Mouse (Mus musculus): ENCODE data around the gene Hectd4. TPM values are rescaled to one million over a fixed set of nuclear protein-coding genes. Genes with fewer than 3 reads are reported as not detected.
A peak's percentile ranks its signal among the peaks of the same experiment; 100 is the strongest.

Gene Hectd4
- total RNA-seq, 1 experiment from 2014 or later: 34.1 TPM

- ATAC-seq (replicated peaks; ENCODE audit: insufficient number of reproducible peaks, low FRiP score, low TSS enrichment, poor library complexity, severe bottlenecking): peak; percentile 44; the same call in 1 of the 2 replicates
Measured at GRCm38 (mm10) chr5:121254977-121255376, 35.0 kb downstream of the Hectd4 start.

- ATAC-seq (replicated peaks; ENCODE audit: insufficient number of reproducible peaks, low FRiP score, low TSS enrichment, poor library complexity, severe bottlenecking): no peak
Measured at GRCm38 (mm10) chr5:121261806-121262205, 41.8 kb downstream of the Hectd4 start.

GRCm38 (mm10) chr5:121262415-121262814 is 42.4 kb downstream of the Hectd4 start:
- no peak for ATAC-seq (replicated peaks; ENCODE audit: insufficient number of reproducible peaks, low FRiP score, low TSS enrichment, poor library complexity, severe bottlenecking)

- no peak for ATAC-seq (replicated peaks; ENCODE audit: insufficient number of reproducible peaks, low FRiP score, low TSS enrichment, poor library complexity, severe bottlenecking)
Measured at GRCm38 (mm10) chr5:121264593-121264992, 44.6 kb downstream of the Hectd4 start.

- ATAC-seq (replicated peaks; ENCODE audit: insufficient number of reproducible peaks, low FRiP score, low TSS enrichment, poor library complexity, severe bottlenecking): peak; percentile 71
Measured at GRCm38 (mm10) chr5:121266741-121267382, 46.8 kb downstream of the Hectd4 start.

- ATAC-seq (replicated peaks; ENCODE audit: insufficient number of reproducible peaks, low FRiP score, low TSS enrichment, poor library complexity, severe bottlenecking): no peak
Measured at GRCm38 (mm10) chr5:121271046-121271445, 51.0 kb downstream of the Hectd4 start.

- no peak for ATAC-seq (replicated peaks; ENCODE audit: insufficient number of reproducible peaks, low FRiP score, low TSS enrichment, poor library complexity, severe bottlenecking)
Measured at GRCm38 (mm10) chr5:121276808-121277207, 56.8 kb downstream of the Hectd4 start.

- no peak for ATAC-seq (replicated peaks; ENCODE audit: insufficient number of reproducible peaks, low FRiP score, low TSS enrichment, poor library complexity, severe bottlenecking)
Measured at GRCm38 (mm10) chr5:121280456-121280855, 60.4 kb downstream of the Hectd4 start.

- ATAC-seq (replicated peaks; ENCODE audit: insufficient number of reproducible peaks, low FRiP score, low TSS enrichment, poor library complexity, severe bottlenecking): no peak
Measured at GRCm38 (mm10) chr5:121283051-121283450, 63.0 kb downstream of the Hectd4 start.

GRCm38 (mm10) chr5:121284816-121285215 is 64.8 kb downstream of the Hectd4 start:
- no peak for ATAC-seq (replicated peaks; ENCODE audit: insufficient number of reproducible peaks, low FRiP score, low TSS enrichment, poor library complexity, severe bottlenecking)

GRCm38 (mm10) chr5:121287213-121287612 is 67.2 kb downstream of the Hectd4 start:
- no peak for ATAC-seq (replicated peaks; ENCODE audit: insufficient number of reproducible peaks, low FRiP score, low TSS enrichment, poor library complexity, severe bottlenecking)

- no peak for ATAC-seq (replicated peaks; ENCODE audit: insufficient number of reproducible peaks, low FRiP score, low TSS enrichment, poor library complexity, severe bottlenecking)
Measured at GRCm38 (mm10) chr5:121290289-121290688, 70.3 kb downstream of the Hectd4 start.

GRCm38 (mm10) chr5:121292309-121293165 is 72.5 kb downstream of the Hectd4 start:
- ATAC-seq (replicated peaks; ENCODE audit: insufficient number of reproducible peaks, low FRiP score, low TSS enrichment, poor library complexity, severe bottlenecking): no peak

- ATAC-seq (replicated peaks; ENCODE audit: insufficient number of reproducible peaks, low FRiP score, low TSS enrichment, poor library complexity, severe bottlenecking): no peak
Measured at GRCm38 (mm10) chr5:121305009-121305408, 85.0 kb downstream of the Hectd4 start.

GRCm38 (mm10) chr5:121307620-121308019 is 87.6 kb downstream of the Hectd4 start:
- no peak for ATAC-seq (replicated peaks; ENCODE audit: insufficient number of reproducible peaks, low FRiP score, low TSS enrichment, poor library complexity, severe bottlenecking)

- no peak for ATAC-seq (replicated peaks; ENCODE audit: insufficient number of reproducible peaks, low FRiP score, low TSS enrichment, poor library complexity, severe bottlenecking)
Measured at GRCm38 (mm10) chr5:121311576-121311975, 91.6 kb downstream of the Hectd4 start.

- ATAC-seq (replicated peaks; ENCODE audit: insufficient number of reproducible peaks, low FRiP score, low TSS enrichment, poor library complexity, severe bottlenecking): no peak
Measured at GRCm38 (mm10) chr5:121313764-121314474, 93.9 kb downstream of the Hectd4 start.

- ATAC-seq (replicated peaks; ENCODE audit: insufficient number of reproducible peaks, low FRiP score, low TSS enrichment, poor library complexity, severe bottlenecking): peak; percentile 19; the same call in 1 of the 2 replicates
Measured at GRCm38 (mm10) chr5:121326079-121326805, 106.2 kb downstream of the Hectd4 start.
